Mouse (Mus musculus) left cerebral cortex, postnatal 4 days (tissue): ENCODE measurements around the gene Akr1b10. TPM values are rescaled to one million over a fixed set of nuclear protein-coding genes. Genes with fewer than 3 reads are reported as not detected.
"Not testable (repeated sequence)": the region's sequence is repeated elsewhere in the genome, so short reads cannot be mapped to it uniquely, and the experiment has no call there.

Experiments used
- DNase-seq: peaks from one replicate; pipeline ENCODE4 v3.0.0-alpha.2; 2022
- intact Hi-C: fragments of 180-260 bp; cut with DNase I; formaldehyde crosslinking; loops from one replicate; pipeline ENCODE4 v1.15.1; 2025
- total RNA-seq, 2 experiments: library from RNA; stranded (reverse); gene quantifications; 2 replicates each; pipeline ENCODE4 v1.2.3; 2021

Gene Akr1b10
- total RNA-seq, 2 experiments from 2014 or later = 9.0 to 10.3 TPM

- intact Hi-C loops = loop anchor here (5.0 kb wide), 2 partner anchors 77 to 78 kb away; no protein-coding TSS in a partner anchor
Measured at GRCm38 (mm10) chr6:34370081-34370480, 13.9 kb upstream of the Akr1b10 start.

GRCm38 (mm10) chr6:34371700-34372351 is 12.2 kb upstream of the Akr1b10 start:
- intact Hi-C loops = loop anchor here (5.0 kb wide), 2 partner anchors 75 to 80 kb away; no protein-coding TSS in a partner anchor
- peak; percentile 72 for DNase-seq

More at GRCm38 (mm10) chr6:34370081-34370480, 13.9 kb upstream of the Akr1b10 start:
- no peak for DNase-seq

DNA sequence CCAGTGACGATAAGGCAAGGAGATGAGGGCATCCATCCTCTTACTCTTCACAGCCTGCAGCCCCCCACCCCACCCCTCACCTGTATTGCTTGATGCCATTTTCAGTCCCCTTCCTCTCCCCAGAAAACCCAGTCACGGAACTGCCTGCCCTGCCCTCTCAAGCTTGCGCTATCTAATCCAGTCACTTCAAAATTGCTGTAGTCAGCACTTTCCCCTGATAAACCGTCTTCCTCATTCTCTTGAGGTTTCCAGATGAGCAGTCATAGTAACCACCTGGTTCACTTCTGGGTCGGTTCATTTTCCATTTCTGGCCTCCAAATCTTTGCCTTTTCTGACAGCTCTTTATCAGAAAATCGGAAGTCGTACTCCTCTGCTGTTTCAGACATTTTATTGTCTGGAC is 10.2 kb upstream of the Akr1b10 start:
- no peak for DNase-seq
- intact Hi-C loops = loop anchor here (5.0 kb wide), 2 partner anchors 73 to 82 kb away; no protein-coding TSS in a partner anchor

GRCm38 (mm10) chr6:34375888-34376287 is 8.1 kb upstream of the Akr1b10 start:
- intact Hi-C loops = loop anchor here (5.0 kb wide), 1 partner anchor 61 kb away; no protein-coding TSS in a partner anchor
- DNase-seq = not testable (repeated sequence)

- no peak for DNase-seq
- intact Hi-C loops = no loop called here
Measured at GRCm38 (mm10) chr6:34383401-34383800, 617 bp upstream of the Akr1b10 start.

GRCm38 (mm10) chr6:34384701-34385370 is 818 bp downstream of the Akr1b10 start:
- intact Hi-C loops = no loop called here
- DNase-seq = peak; percentile 31

DNA sequence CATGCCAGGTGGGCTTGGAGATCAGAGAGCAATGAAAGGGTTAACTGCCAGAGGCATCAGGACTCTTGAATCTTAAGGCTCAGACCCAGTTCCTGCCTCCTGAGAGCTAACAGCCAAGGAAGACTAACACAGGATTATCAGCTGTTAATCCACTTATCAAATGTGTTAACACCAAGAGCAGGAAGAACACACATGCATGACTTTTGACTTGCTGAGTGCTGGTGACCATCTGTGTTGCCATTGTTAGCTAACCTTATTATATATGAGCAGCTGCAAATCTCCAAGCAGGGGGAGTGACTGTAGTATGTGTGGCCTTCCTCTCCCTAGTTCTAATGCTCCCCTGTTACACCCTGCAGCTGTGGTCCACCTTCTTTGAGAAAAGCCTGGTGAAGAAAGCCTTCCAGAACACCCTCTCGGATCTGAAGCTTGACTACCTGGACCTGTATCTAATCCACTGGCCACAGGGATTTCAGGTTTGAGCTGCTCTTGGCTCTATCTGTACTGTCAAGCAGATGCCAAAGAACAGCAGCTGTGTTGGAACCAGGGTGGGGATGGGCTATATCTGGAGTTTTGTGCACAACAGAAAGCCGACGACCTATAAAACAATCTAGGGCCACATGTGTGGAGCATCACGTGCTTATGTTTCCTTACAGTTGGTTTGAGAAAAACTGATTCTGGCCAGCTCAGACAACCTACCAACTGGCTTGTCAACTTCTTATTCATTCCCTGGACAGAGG is 4.6 kb downstream of the Akr1b10 start:
- intact Hi-C loops = no loop called here
- DNase-seq = no peak

GRCm38 (mm10) chr6:34395897-34396296 is 11.9 kb downstream of the Akr1b10 start:
- intact Hi-C loops = no loop called here
- no peak for DNase-seq

DNA sequence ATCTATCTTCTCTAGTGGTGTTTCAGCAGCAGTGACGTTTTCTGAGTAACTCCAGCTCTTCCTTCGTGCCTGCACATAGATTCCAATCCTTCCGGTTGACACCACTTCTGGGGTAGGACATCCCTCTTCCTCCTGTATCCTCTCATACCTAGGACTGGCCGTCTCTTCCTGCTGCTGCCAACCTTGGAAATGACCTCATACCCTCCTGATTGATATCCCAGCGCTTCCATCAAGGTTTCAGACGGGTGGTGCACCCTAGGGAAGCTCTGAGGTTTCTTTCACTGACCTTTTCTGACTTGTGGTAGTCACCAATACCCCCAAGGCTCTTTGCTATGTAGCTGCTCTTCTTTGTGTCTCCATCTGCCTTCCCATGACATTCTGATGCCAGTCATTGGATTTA is 14.4 kb downstream of the Akr1b10 start:
- intact Hi-C loops = no loop called here
- DNase-seq = no peak

DNA sequence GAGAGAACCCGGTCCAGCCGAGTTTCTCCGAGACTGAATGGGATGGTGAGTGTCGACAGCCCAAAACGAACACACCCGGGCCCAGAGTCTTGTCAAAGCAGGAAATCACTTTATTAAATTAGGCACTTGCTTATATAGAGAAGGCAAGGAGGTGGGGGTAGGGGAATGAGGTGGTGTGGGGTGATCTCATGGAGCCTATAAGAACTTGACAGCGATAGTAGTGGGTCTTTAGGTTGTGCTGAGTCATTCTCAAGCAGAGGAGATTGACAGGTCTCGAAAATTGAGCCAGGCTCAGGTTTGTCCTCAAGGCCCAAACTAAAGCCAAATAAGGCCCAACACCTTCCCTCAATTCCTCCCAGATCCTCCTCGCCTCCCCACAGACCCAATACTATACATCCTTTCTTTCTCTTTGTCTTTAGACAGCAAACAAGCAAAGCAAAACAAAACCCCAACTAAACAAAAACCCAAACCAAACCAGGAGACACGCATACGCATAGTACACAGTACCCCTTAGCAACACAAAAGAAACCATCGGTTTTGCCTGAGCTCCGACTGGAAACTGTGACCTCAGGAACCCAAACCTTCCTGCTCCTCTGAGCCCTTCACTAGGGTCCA is 15.7 kb downstream of the Akr1b10 start:
- intact Hi-C loops = no loop called here
- no peak for DNase-seq

GRCm38 (mm10) chr6:34400696-34401095 is 16.7 kb downstream of the Akr1b10 start:
- intact Hi-C loops = no loop called here

DNA sequence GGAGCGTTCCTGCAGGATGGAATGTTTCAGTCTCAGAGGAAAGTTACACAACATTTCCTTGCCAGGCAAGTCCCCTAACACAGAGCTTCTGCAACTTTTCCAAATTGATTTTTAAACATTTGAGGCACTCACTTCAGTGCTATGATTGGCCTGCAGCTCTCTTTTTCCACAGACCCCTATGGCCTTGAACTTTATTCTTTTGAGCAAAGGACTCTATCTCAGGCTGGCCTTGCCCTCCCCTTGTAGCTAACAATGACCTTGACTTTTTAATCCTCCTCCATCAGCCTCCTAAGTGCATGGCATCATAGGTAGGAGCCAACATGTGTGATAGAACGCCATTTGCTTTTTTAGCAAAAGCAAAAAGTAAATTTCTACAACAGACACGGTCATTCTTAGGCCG is 22.7 kb downstream of the Akr1b10 start:
- intact Hi-C loops = no loop called here
- no peak for DNase-seq

More at GRCm38 (mm10) chr6:34400696-34401095, 16.7 kb downstream of the Akr1b10 start:
- DNase-seq = no peak

GRCm38 (mm10) chr6:34407403-34407802 is 23.4 kb downstream of the Akr1b10 start:
- intact Hi-C loops = no loop called here
- no peak for DNase-seq

- intact Hi-C loops = no loop called here
- DNase-seq = no peak
Measured at GRCm38 (mm10) chr6:34412023-34412422, 28.0 kb downstream of the Akr1b10 start, which contains the start of gene Akr1b7. Gene Akr1b7 (plus strand): TSS chr6:34412334.

DNA sequence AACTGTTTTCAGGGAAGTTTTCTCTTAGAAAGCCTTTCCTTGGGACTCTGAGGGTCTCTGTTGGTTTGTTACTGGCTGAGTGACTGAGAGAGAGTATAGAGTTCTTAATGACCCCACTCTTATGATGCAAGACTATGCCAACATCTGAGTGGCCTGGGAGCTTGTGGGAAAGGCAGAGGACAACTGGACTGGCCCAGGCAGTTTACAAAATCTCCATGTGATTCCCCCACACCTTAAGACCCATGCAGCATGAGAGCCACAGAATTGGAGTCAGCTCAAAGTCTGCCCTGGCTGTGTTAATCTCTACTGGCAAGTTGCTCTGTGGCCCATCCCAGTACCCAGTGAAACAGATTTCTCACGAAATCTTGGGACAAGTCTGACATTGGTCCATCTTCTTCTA is 28.7 kb downstream of the Akr1b10 start:
- intact Hi-C loops = no loop called here
- DNase-seq = no peak

DNA sequence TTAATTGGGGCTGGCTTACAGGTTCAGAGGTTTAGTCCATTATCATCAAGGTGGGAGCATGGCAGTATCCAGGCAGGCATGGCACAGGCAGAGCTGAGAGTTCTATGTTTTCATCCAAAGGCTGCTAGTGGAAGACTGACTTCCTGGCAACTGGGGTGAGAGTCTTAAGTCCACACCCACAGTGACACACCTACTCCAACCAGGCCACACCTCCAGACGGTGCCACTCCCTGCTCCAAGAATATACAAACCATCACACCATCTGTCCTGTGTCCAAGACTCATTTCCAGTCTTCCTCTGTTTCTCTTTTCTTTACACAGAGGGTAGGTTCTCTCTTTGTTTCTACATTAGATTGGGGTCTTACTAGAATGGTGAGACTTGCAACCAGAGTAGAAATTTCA is 29.4 kb downstream of the Akr1b10 start:
- intact Hi-C loops, DNase-seq: not testable (repeated sequence)

- DNase-seq = no peak
- intact Hi-C loops = no loop called here
Measured at GRCm38 (mm10) chr6:34416521-34416920, 32.5 kb downstream of the Akr1b10 start.

DNA sequence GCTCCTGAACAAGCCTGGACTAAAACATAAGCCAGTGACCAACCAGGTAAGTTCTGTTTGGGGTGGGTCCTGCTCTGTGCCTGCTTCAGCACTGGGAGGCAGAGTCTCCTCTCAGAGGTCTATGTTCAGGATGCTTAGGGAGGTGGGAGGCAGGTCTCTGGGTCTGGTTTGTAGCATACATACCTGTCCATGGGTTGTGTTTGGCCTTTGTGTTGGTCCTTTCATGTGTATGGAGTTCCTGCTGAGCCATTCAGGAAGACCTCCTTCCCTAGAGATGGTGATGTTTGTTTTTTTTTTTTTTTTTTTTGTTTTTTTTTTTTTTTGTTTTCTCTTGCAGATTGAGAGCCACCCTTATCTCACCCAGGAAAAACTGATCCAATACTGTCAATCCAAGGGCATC is 35.1 kb downstream of the Akr1b10 start:
- intact Hi-C loops = no loop called here
- DNase-seq = no peak

DNA sequence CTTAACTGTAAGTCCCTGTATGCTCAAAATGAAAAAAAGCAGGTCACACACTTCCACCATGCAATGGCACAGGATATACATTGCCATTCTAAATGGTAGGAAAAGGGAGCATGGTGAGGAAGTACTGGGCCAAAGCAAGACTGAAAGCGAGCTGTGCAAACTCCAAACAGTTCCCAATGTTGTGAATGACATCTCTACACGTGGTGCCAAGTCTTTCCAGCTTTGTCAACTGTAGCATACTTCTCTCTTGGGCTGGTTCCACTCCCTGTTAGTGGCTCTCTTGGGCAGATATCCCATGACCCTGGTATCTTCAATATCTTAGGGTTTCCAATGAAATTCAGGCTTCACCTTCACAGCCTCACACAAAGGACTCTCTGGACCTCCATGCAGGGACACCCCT is 55.0 kb downstream of the Akr1b10 start:
- intact Hi-C loops = loop anchor here (5.0 kb wide), 1 partner anchor 62 kb away; no protein-coding TSS in a partner anchor

GRCm38 (mm10) chr6:34441556-34442257 is 57.7 kb downstream of the Akr1b10 start:
- intact Hi-C loops = no loop called here
- DNase-seq = no peak

More for the DNA sequence above, 55.0 kb downstream of the Akr1b10 start:
- DNase-seq = no peak
